Mouse (Mus musculus) cerebellum, adult 11 months (tissue): ENCODE results near the gene Reps1.
"Not testable (repeated sequence)": the region's sequence is repeated elsewhere in the genome, so short reads cannot be mapped to it uniquely, and the experiment has no call there.

Experiments
- DNase-seq: peaks from one replicate; pipeline ENCODE4 v3.0.0; 2022

Gene Reps1

DNA sequence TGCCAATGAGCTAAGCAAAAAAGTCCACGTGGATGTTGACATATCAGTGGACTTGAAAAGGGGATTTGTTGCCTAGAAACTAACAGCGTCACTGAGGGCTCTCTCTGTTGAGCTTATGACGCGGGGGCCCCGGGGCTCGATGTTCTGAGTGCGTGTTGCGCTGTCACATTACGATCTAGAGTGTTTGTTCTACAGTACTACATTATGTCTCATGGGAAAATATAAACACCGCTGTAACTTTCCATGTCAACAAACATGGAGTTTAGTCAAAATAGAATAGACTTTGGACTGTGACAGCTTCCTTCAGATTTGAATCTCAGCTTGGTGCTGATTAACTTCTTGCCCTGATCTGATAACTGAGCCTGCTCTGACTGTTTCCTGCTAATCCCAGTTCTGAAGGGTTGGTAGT is 10.4 kb downstream of the Reps1 start:
- no peak for DNase-seq

DNA sequence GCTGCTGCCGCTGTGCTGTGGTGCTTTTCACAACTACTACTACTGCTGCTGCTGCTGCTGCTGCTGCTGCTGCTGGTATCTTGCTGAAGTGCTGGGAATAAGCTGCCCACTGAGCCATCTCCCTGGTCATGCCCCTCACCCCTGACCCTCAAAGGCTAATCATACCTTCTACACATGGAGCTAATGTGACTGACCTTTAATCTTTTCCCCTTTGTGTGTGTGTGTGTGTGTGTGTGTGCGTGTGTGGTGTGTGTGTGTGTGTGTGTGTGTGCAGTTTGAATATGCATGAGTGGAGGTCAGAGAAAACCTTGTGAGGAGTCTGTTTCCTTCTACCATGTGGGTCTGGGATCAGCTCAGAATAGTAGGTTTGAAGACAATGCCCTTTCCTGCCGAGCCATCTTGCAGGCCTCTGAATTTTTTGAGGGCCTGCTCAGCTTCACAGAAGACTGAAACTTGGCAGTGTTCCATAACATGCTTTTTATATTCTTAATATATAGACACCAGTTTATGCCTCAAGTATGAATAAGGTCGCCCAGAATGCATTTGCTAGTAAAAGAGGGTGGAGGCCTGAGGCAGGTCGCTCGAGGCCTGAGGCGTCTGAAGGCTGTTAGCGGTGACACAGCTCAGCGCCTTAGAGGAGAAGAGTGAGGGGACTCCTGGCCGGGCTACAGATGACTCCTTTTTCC is 12.2 kb downstream of the Reps1 start:
- no peak for DNase-seq

GRCm38 (mm10) chr10:18068880-18069279 is 13.2 kb downstream of the Reps1 start:
- no peak for DNase-seq

GRCm38 (mm10) chr10:18069576-18069975 is 13.9 kb downstream of the Reps1 start:
- DNase-seq: no peak

- DNase-seq: no peak
Measured at GRCm38 (mm10) chr10:18070144-18070543, 14.5 kb downstream of the Reps1 start.

DNA sequence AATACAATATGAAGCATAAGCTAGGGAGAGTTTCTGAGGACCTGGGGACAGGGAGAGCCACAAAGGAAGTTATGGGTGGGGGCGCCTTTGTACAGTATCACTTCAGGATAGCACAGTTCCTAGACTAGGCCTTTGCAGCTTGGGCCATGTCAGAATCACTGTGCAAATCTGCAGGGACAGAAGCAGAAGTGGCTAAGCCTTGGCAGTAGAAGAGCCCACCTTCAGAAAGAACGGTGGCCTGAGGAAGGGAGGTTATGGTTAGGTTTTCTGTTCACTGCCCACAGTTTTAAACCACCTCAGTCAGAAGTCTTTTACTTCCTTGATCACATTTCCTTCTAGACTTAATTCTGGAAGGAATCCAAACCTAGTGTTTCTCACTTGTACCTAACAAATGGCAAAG is 15.0 kb downstream of the Reps1 start:
- no peak for DNase-seq

DNA sequence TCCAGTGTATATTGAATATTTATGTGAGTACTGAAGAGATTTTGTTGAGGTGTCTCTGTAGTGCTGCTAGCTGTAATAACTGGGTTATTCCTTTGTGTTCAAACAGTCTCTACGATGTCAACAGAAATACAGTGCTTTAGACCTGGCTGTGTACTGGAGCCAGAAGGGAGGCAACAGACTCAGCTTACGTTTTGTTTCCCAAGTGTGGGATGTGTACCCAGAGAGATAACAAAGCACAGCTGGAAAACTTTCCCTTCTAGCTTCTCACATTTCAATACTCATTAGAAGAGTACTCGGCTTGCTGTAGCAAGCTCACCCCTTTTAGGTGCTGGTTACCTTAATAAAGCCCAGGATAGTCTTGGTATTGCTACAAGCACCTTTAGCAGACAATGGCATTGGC is 17.2 kb downstream of the Reps1 start:
- DNase-seq: no peak

DNA sequence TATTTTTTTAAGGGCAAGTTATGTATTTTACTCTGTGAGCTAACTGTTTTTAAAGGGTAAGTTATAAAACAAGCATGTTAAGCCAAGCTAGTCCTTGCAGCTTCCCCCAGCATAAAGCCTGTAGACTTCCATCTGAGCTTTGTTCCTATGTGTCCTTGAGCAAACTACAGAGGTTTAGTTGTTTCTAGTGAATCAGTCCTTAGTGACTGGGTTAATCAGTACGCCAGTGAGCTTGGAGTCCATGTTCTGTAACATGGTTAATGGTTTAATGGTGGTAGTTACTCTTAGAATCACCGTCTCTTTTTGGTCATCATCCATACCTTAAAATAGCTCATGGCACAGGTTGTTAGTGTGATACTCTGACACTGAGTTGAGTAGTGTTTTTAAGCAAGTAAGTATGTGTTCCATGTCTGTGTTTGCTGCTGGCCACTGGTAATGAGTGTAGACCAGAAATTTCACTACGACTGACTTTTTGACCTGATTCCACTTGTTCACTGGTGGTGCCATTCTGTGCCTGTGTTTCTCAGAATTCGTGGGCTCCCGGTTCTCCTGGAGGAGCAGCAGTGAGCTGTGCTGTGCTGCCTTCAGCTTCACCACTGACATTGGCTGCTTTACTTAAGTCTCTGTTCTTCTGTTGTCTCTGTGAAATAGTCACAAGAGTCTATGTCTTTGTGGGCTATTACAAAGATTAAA is 18.9 kb downstream of the Reps1 start:
- no peak for DNase-seq

GRCm38 (mm10) chr10:18075845-18076244 is 20.2 kb downstream of the Reps1 start:
- no peak for DNase-seq

DNA sequence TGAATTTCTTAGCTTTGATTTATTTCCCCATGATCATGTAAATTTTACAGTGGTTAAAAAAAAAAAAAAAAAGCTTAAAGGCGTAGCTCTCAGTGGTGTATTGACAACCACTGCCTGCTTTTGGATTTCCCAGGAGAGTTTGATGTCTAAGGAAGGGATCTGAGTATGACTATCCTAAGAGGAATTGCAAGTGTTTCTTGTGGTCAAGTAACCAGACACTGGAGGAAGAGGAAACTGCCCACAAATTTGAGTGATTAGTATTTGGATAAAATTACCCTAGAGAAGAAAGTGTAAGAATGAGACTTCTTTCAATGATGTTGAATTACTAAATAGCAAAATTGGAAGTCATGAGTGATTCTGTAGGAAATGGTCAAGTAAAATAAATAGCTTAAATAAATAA is 25.9 kb downstream of the Reps1 start:
- no peak for DNase-seq

GRCm38 (mm10) chr10:18082772-18083171 is 27.1 kb downstream of the Reps1 start:
- no peak for DNase-seq

GRCm38 (mm10) chr10:18090691-18091090 is 35.0 kb downstream of the Reps1 start:
- DNase-seq: no peak

- no peak for DNase-seq
Measured at GRCm38 (mm10) chr10:18102166-18102565, 46.5 kb downstream of the Reps1 start.

- DNase-seq: no peak
Measured at GRCm38 (mm10) chr10:18107471-18107870, 51.8 kb downstream of the Reps1 start.

- no peak for DNase-seq
Measured at GRCm38 (mm10) chr10:18110940-18111339, 55.3 kb downstream of the Reps1 start.

GRCm38 (mm10) chr10:18113473-18114093 is 57.9 kb downstream of the Reps1 start:
- no peak for DNase-seq

DNA sequence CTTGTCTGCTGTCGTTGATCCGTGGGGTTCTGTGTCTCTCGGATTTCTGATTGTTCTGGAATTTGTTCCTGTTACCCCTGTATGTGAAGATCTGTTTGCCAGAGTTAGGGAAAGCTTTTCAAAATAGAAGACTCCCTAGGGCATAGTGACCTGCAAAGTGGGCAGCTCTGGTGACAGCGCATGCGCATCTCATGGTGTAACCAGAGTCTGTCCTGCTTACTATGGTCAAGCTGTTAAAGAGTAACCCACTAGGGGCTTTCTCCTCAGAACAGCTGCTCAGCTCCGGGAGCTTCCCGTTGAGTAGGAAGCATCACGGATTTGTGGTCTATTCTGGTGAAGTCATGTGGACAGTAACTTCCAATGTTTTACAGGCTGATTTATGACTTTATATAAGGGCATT is 62.7 kb downstream of the Reps1 start:
- no peak for DNase-seq

GRCm38 (mm10) chr10:18130276-18130675 is 74.6 kb downstream of the Reps1 start:
- DNase-seq: no peak

DNA sequence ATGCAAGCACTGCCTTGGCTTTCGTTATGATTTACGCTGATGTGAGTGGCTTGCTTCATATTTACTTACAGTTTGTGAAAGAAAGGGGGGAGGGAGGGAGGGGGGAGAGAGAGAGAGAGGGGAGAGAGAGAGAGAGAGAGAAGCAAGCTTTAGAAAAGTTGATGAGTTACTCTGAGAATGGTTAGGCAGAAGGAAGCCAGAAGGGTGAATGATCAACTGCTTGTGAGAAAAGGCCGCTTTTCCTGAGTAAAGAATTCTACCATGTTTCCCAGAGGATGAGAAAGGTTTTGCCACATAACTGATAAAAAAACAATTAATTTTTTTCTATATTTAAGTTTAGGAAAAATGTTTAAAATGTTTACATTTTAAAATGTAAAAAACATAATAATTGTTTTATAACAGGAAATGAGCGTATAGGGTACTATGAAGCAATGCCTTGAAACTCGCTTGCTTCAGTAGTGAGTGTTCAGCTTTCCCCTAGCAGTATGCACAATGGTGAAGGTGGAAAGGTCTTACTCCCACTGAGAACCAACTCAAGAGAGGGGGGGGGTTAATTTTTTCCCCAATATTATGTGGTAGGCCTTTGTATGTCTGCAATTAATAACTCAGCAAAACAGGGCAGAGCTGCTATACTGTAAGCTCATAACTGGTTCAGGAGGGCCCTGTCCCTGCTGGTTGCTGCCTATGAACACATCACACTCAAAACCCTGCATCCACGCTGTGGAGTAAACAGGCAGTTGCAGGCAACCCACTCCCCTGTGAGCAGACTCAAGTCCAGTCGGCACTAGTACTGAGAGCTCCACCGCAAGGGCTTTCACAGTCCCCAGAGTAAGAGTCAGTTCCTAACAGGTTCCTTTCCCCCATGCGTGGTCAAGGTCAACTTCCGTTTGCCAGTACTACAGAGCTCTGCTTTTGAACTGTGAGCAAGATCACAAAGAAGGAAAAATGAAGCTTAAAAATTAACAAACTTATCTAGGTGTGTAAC is 76.3 kb downstream of the Reps1 start:
- no peak for DNase-seq

DNA sequence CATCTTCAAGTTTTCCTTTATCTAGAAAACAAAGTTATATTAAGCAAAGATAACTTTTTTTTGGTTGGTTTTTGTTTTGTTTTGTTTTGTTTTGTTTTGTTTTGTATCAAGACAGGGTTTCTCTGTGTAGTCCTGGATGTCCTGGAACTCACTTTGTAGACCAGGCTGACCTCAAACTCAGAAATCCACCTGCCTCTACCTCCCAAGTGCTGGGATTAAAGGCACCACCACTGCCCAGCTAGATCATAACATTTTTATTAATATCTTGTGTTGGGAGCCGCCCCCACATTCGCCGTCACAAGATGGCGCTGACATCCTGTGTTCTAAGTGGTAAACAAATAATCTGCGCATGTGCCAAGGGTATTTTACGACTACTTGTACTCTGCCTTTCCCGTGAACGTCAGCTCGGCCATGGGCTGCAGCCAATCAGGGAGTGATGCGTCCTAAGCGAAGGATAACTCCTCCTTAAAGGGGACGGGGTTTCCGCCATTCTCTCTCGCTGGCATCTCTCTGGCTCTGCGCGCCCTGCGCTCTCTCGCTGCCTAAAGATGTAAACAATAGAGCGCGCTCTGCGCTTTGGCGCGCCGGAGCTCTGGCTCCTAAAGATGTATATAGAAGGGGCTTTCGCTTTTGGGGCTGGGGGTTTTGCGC is 83.3 kb downstream of the Reps1 start:
- not testable (repeated sequence) for DNase-seq

GRCm38 (mm10) chr10:18139615-18140014 is 84.0 kb downstream of the Reps1 start:
- DNase-seq: no peak

- no peak for DNase-seq
Measured at GRCm38 (mm10) chr10:18141389-18141788, 85.7 kb downstream of the Reps1 start.
